Mouse (Mus musculus): Measurements from ENCODE around the gene Gm48552.

Gm48552 gene

GRCm38 (mm10) chr10:81362336-81362949 lies 26.4 kb upstream of the Gm48552 start:
- no peak for DNase-seq

- no peak for DNase-seq
Observed at GRCm38 (mm10) chr10:81363436-81364346, 25.1 kb upstream of the Gm48552 start.

GRCm38 (mm10) chr10:81364666-81365065 lies 24.1 kb upstream of the Gm48552 start:
- DNase-seq, result no peak

- no peak for DNase-seq
Observed at GRCm38 (mm10) chr10:81365073-81365472, 23.7 kb upstream of the Gm48552 start.

GRCm38 (mm10) chr10:81365672-81366476 lies 22.9 kb upstream of the Gm48552 start, which contains the start of gene 4930404N11Rik:
Gene 4930404N11Rik (minus strand): TSS chr10:81365816.
- DNase-seq, result no peak

GRCm38 (mm10) chr10:81366477-81367206 lies 22.2 kb upstream of the Gm48552 start:
- no peak for DNase-seq

GRCm38 (mm10) chr10:81367207-81367495 lies 21.7 kb upstream of the Gm48552 start:
- no peak for DNase-seq

- DNase-seq, result no peak
Observed at GRCm38 (mm10) chr10:81375322-81375721, 13.5 kb upstream of the Gm48552 start.

GRCm38 (mm10) chr10:81376561-81377361 lies 12.0 kb upstream of the Gm48552 start:
- peak; percentile 65 for DNase-seq

- peak; percentile 53 for DNase-seq
Observed at GRCm38 (mm10) chr10:81377362-81377664, 11.5 kb upstream of the Gm48552 start.

GRCm38 (mm10) chr10:81377793-81378552 lies 10.8 kb upstream of the Gm48552 start, which contains the start of gene Fzr1:
Gene Fzr1 (minus strand): TSS chr10:81378516.
- DNase-seq, result peak; percentile 72

- peak; percentile 100 for DNase-seq
Observed at GRCm38 (mm10) chr10:81378553-81379182, 10.1 kb upstream of the Gm48552 start.

- peak; percentile 68 for DNase-seq
Observed at GRCm38 (mm10) chr10:81379183-81379553, 9.6 kb upstream of the Gm48552 start.

- peak; percentile 74 for DNase-seq
Observed at GRCm38 (mm10) chr10:81379809-81380378, 8.9 kb upstream of the Gm48552 start.

- peak; percentile 61 for DNase-seq
Observed at GRCm38 (mm10) chr10:81382039-81382438, 6.8 kb upstream of the Gm48552 start.

- DNase-seq, result peak; percentile 99
Observed at GRCm38 (mm10) chr10:81383802-81384604, 4.8 kb upstream of the Gm48552 start, which contains the start of the genes Dohh and Gm48551. Gene Dohh (plus strand): TSS chr10:81384428. Gene Gm48551 (plus strand): TSS chr10:81384466.

GRCm38 (mm10) chr10:81384605-81384982 lies 4.2 kb upstream of the Gm48552 start:
- DNase-seq, result no peak

GRCm38 (mm10) chr10:81385603-81386306 lies 3.0 kb upstream of the Gm48552 start:
- DNase-seq, result peak; percentile 67

GRCm38 (mm10) chr10:81387716-81388115 lies 1.1 kb upstream of the Gm48552 start:
- no peak for DNase-seq

All from cerebellum, adult 9-11 months (tissue).